Mouse (Mus musculus) macrophage (primary cell): Measurements from ENCODE around the gene Fiz1. TPM values are rescaled to one million over a fixed set of nuclear protein-coding genes. Genes with fewer than 3 reads are reported as not detected.
"Not testable (repeated sequence)": the region's sequence is repeated elsewhere in the genome, so short reads cannot be mapped to it uniquely, and the experiment has no call there.

ENCODE experiments used
- H3K27ac ChIP-seq: fragments of 350-480 bp; formaldehyde crosslinking; 2 replicates; pipeline ENCODE4 v1.9.0; 2021
- H3K36me3 ChIP-seq: fragments of 350-480 bp; formaldehyde crosslinking; 2 replicates; pipeline ENCODE4 v1.9.0; 2021; ENCODE audit errors: inconsistent target
- H3K4me3 ChIP-seq: fragments of 350-480 bp; formaldehyde crosslinking; 2 replicates; pipeline ENCODE4 v1.9.0; 2021; ENCODE audit errors: inconsistent target
- H3K79me2 ChIP-seq: fragments of 350-480 bp; formaldehyde crosslinking; 2 replicates; pipeline ENCODE4 v1.9.0; 2021; ENCODE audit errors: inconsistent target
- WGBS: methylation state at CpG from one replicate; pipeline ENCODE4 v1.1.7; 2026; ENCODE audit warnings: inconsistent platforms; ENCODE audit not compliant: missing documents; 5-methylcytosine and 5-hydroxymethylcytosine counted together
- polyA plus RNA-seq: library from polyadenylated mRNA; stranded (reverse); fragments of 250-400 nt; gene quantifications from 3 replicates; pipeline ENCODE4 v1.2.4, GENCODE M21; 2018; ENCODE audit warnings: inconsistent platforms

The Fiz1 gene
- polyA plus RNA-seq, 1 experiment from 2014 or later = 18.2 TPM

DNA sequence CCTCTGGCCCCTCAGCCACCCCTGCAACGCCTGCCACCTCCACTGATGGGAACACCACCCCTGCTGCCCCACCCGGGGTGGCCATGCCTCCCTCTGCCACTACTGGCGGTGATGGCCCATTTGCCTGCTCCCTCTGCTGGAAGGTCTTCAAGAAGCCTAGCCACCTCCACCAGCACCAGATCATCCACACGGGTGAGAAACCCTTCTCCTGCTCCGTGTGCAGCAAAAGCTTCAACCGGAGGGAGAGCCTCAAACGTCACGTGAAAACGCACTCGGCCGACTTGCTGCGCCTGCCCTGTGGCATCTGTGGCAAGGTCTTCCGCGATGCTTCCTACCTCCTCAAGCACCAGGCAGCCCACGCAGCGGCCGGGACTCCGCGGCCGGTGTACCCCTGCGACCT, 15.4 kb upstream of the Fiz1 start:
- Histone ChIP-seq H3K36me3 (peaks cover 52% of the 10 kb centered on the region), H3K4me3 (no peak overlapping the region), H3K79me2 (peaks cover 47% of the 10 kb centered on the region), H3K27ac (no peak overlapping the region)
- WGBS = 98% methylated on average over 20 of the region's 21 CpGs

DNA sequence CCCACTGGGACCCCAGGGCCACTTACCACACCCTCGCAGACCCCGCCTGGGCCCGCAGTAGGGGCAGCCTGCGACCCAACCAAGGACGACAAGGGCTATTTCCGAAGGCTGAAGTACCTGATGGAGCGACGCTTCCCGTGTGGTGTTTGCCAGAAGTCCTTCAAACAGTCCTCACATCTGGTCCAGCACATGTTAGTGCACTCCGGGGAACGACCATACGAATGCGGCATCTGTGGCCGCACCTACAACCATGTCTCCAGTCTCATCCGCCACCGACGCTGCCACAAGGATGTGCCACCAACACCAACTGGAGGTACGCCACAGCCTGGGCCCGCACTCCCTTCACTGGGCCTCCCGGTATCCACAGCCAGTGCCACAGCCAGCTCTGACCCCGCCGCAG, 15.0 kb upstream of the Fiz1 start:
- no peak overlapping the region for H3K4me3 ChIP-seq
- no peak overlapping the region for H3K27ac ChIP-seq
- WGBS = 90% methylated on average over 19 of the region's 22 CpGs
- peaks cover 51% of the 10 kb centered on the region for H3K79me2 ChIP-seq
- peaks cover 54% of the 10 kb centered on the region for H3K36me3 ChIP-seq

DNA sequence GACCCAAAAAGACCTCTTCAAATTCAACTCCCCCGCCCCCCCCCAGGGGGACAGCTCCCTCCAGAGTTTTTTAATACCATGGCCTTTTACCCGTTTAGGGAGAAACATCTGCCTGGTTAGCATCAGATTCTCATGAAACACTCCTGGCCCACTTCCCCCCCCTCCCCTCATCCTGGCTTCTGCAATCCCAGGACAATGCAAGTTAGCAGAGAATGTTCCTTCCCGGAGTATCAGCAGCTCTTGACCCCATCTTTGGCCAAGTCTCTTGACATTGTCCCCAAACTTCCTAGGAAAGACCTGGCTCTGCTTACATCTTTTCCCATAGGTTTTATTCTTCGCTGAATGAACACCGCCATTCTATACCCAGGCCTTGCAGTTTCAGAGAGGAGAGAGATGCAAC, 6.7 kb upstream of the Fiz1 start:
- Histone ChIP-seq H3K79me2 (peaks cover 86% of the 10 kb centered on the region), H3K4me3 (peak overlapping the region; percentile 84), H3K36me3 (peaks cover 31% of the 10 kb centered on the region; the same call in 1 of the 2 replicates), H3K27ac (peak overlapping the region; percentile 63)
- WGBS = 48% methylated on average over 5 of the region's 5 CpGs

GRCm38 (mm10) chr7:5020685-5021084, 6.2 kb upstream of the Fiz1 start:
- peaks cover 27% of the 10 kb centered on the region; the same call in 1 of the 2 replicates for H3K36me3 ChIP-seq
- WGBS = 0% methylated on average over 15 of the region's 15 CpGs

GRCm38 (mm10) chr7:5020000-5020681, 5.6 kb upstream of the Fiz1 start, which contains the start of the genes Zfp865 and Ccdc106:
Gene Zfp865, plus strand, starts transcription at chr7:5020376.
Gene Ccdc106, plus strand, starts transcription at chr7:5020553.
- Histone ChIP-seq H3K4me3 (peak within 1 kb of the TSS; percentile 84), H3K27ac (peak within 1 kb of the TSS; percentile 81), H3K79me2 (peaks cover 76% of the 10 kb centered on the region), H3K36me3 (peaks cover 27% of the 10 kb centered on the region; the same call in 1 of the 2 replicates)
- 1% methylated on average over 48 of the region's 49 CpGs for WGBS

More at GRCm38 (mm10) chr7:5020685-5021084, 6.2 kb upstream of the Fiz1 start:
- Histone ChIP-seq H3K79me2 (peaks cover 81% of the 10 kb centered on the region), H3K27ac (peak overlapping the region; percentile 63), H3K4me3 (peak overlapping the region; percentile 84)

DNA sequence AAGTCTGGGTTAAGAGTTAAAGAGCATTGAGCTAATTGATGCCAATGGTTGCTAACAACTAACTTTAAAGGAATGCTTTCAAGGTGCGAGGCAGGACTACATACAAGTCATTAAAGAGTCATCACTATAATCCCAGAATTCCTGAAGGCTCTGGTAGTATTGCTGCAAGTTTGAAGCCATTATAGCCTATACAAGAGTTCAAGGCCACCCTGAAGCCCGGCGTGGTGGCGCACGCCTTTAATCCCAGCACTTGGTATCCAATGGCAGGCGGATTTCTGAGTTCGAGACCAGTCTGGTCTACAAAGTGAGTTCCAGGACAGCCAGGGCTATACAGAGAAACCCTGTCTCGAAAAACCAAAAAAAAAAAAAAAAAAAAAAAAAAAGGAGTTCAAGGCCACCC, 5.1 kb upstream of the Fiz1 start:
- Histone ChIP-seq H3K36me3 (peaks cover 25% of the 10 kb centered on the region; the same call in 1 of the 2 replicates), H3K4me3 (peak overlapping the region; percentile 44), H3K27ac (peak overlapping the region; percentile 81), H3K79me2 (peaks cover 70% of the 10 kb centered on the region)
- 30% methylated on average over 1 of the region's 8 CpGs for WGBS

DNA sequence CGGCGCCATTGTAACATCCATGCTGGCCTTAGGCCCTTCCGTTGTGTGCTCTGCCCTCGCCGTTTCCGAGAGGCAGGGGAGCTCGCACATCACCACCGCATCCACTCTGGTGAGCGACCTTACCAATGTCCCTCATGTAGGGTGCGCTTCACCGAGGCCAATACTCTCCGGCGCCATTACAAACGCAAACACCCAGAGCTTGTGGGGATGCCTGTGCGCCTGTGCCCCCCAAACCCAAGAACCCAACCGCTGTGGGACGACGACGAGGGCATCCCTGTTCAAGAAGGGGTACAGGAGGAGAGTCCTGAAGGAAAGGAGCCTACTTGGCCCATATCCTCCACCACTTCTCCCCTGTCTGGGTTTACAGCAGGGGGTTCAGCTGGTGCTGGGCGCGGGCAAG, 3.4 kb upstream of the Fiz1 start:
- H3K4me3 ChIP-seq = no peak overlapping the region
- no peak overlapping the region for H3K27ac ChIP-seq
- 94% methylated on average over 21 of the region's 21 CpGs for WGBS
- peaks cover 57% of the 10 kb centered on the region for H3K79me2 ChIP-seq
- peaks cover 11% of the 10 kb centered on the region; the same call in 1 of the 2 replicates for H3K36me3 ChIP-seq

DNA sequence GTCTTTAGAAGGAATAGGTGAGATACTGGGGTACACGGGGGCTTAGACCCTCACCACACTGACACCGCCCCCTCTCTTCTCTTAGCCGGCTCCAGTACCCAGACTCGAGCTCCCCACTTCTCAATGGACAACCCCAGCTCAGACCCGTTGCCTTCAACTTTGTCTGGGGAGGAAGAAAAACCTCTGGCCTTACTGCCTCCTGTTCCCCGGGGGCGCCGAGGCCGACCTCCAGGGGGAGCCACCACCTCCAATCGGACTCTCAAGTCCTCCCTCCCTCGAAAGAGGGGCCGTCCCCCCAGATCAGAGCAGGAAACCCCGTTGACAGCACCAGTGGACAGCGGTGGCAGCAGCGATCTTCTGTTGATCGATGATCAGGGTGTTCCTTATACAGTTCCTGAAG, 2.9 kb upstream of the Fiz1 start:
- Histone ChIP-seq H3K4me3 (no peak overlapping the region), H3K27ac (no peak overlapping the region), H3K36me3 (peaks cover 11% of the 10 kb centered on the region; the same call in 1 of the 2 replicates), H3K79me2 (peaks cover 57% of the 10 kb centered on the region)
- 94% methylated on average over 16 of the region's 16 CpGs for WGBS

GRCm38 (mm10) chr7:5016920-5017319, 2.4 kb upstream of the Fiz1 start:
- Histone ChIP-seq H3K79me2 (peaks cover 57% of the 10 kb centered on the region), H3K27ac (no peak overlapping the region), H3K36me3 (peaks cover 11% of the 10 kb centered on the region), H3K4me3 (no peak overlapping the region)
- 80% methylated on average over 2 of the region's 2 CpGs for WGBS

DNA sequence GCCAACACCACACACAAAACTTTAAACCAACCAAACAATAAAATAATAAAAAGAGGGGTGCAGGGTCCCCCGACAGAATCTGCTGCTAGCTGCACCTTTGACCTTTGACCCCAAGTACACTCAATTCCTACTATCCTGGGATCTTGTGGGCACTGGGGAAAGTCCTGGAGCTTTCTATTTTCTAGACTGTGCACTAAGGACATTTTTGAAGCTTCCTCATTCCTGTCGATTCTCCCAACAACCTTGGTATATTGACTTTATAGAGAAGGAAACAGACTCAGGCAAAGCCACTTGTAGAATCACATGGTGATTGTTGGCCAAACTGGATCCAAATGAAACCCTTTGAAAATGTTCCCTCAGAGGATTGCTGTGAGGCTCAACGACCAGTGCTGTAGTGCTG, 1.6 kb upstream of the Fiz1 start:
- Histone ChIP-seq H3K27ac (peak overlapping the region; percentile 74), H3K4me3 (peak overlapping the region; percentile 35), H3K36me3 (peaks cover 18% of the 10 kb centered on the region), H3K79me2 (peaks cover 57% of the 10 kb centered on the region)
- WGBS = 27% methylated on average over 3 of the region's 3 CpGs

GRCm38 (mm10) chr7:5015118-5016001, 863 bp upstream of the Fiz1 start, which contains the start of gene Gm44973:
Gene Gm44973, plus strand, starts transcription at chr7:5015496.
- Histone ChIP-seq H3K27ac (peak within 1 kb of the TSS; percentile 87), H3K79me2 (peaks cover 54% of the 10 kb centered on the region; the same call in 1 of the 2 replicates), H3K4me3 (peak within 1 kb of the TSS; percentile 54), H3K36me3 (peaks cover 25% of the 10 kb centered on the region)
- 1% methylated on average over 54 of the region's 76 CpGs for WGBS

- Histone ChIP-seq H3K27ac (peak overlapping the region; percentile 87; the same call in 1 of the 2 replicates), H3K4me3 (peak overlapping the region; percentile 54; the same call in 1 of the 2 replicates)
Observed at GRCm38 (mm10) chr7:5012681-5013513, 1.6 kb downstream of the Fiz1 start.

DNA sequence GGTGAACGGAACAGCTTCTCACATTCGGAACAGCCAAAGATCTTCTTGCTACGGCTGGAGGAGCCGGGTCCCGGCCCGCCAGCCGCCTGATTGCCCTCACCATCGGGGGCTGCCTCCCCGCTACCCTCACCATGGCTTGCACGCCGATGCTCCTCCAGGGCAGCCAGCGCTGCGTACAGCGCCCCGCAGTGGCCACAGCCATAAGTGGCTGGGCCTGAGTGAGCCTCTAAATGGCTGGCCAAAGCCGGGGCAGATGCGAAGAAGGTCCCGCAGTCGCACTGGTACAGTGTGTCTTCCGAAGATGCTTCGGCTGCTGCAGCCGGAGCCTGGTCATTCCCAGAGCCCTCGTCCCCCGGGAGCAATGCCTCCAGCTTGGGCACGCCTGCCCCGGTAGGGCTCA, 6.3 kb downstream of the Fiz1 start:
- Histone ChIP-seq H3K79me2 (peaks cover 25% of the 10 kb centered on the region; the same call in 1 of the 2 replicates), H3K36me3 (peaks cover 48% of the 10 kb centered on the region), H3K27ac (no peak overlapping the region), H3K4me3 (no peak overlapping the region)
- WGBS = 95% methylated on average over 18 of the region's 26 CpGs

More at GRCm38 (mm10) chr7:5012681-5013513, 1.6 kb downstream of the Fiz1 start:
- peaks cover 41% of the 10 kb centered on the region for H3K36me3 ChIP-seq
- 80% methylated on average over 26 of the region's 27 CpGs for WGBS
- peaks cover 40% of the 10 kb centered on the region; the same call in 1 of the 2 replicates for H3K79me2 ChIP-seq

- not testable (repeated sequence) for H3K79me2 ChIP-seq, H3K4me3 ChIP-seq, H3K36me3 ChIP-seq, H3K27ac ChIP-seq
- WGBS = 91% methylated on average over 5 of the region's 8 CpGs
Observed at GRCm38 (mm10) chr7:5002876-5003275, 11.6 kb downstream of the Fiz1 start.
